Mouse (Mus musculus): ENCODE results near the gene Icam1.

DNA sequence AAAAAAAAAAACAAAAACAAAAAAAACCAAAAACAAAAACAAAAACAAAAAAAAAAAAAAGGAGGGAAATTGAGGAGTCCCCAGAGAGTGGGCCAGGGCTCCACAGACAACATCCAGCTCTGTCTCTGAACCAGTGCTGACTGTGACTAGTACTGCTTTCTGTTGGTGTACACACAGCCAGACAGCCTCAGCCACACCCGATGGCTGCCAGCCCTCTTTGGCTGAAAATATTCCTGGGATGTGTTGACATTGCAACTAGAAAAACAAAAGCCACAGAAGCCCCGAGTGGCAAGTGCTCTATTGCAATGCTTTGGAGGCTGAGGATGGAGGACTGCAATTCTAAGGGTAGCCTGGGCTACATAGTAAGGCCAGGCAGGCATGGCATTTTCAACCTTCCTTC lies 5.4 kb upstream of the Icam1 start:
- no peak for TF ChIP-seq GATA1 (IDR thresholded peaks at IDR 0.05; ENCODE audit: low read length)
- TF ChIP-seq TAL1 (IDR thresholded peaks at IDR 0.05; ENCODE audit: low read length), result no peak

Measured in erythroblast, embryonic 14.5 days (primary cell).